Mouse (Mus musculus) frontal cortex, adult 2 months (tissue): Measurements from ENCODE around the gene Plcb4. TPM values are rescaled to one million over a fixed set of nuclear protein-coding genes. Genes with fewer than 3 reads are reported as not detected.
A peak's percentile ranks its signal among the peaks of the same experiment; 100 is the strongest.
"Not testable (repeated sequence)": the region's sequence is repeated elsewhere in the genome, so short reads cannot be mapped to it uniquely, and the experiment has no call there.

Source experiments
- DNase-seq, 2 experiments: peaks; one replicate each; pipeline ENCODE4 v3.0.0; 2022; ENCODE audit warnings: low spot score in 1 of 2; ENCODE audit errors: extremely low spot score in 1 of 2
- polyA plus RNA-seq: library from polyadenylated mRNA; depleted of rRNA; stranded (reverse); fragments of >200 nt; gene quantifications from 2 replicates; pipeline ENCODE4 v1.2.3, GENCODE M21; 2012

Gene Plcb4
- polyA plus RNA-seq, 1 experiment = 48.5 TPM

- no peak for DNase-seq
These were observed 13.8 kb downstream of the Plcb4 start for GRCm38 (mm10) chr2:135672459-135673104.

- no peak for DNase-seq
These were observed 14.8 kb downstream of the Plcb4 start for GRCm38 (mm10) chr2:135673649-135674048.

GRCm38 (mm10) chr2:135675284-135675683 lies 16.5 kb downstream of the Plcb4 start:
- DNase-seq = no peak

- peak in 1 of 2 experiments; percentile 28 for DNase-seq
These were observed 18.2 kb downstream of the Plcb4 start for GRCm38 (mm10) chr2:135676978-135677501.

GRCm38 (mm10) chr2:135677601-135678000 lies 18.8 kb downstream of the Plcb4 start:
- DNase-seq = no peak

- no peak for DNase-seq
These were observed 21.2 kb downstream of the Plcb4 start for GRCm38 (mm10) chr2:135680001-135680400.

- DNase-seq = no peak
These were observed 21.8 kb downstream of the Plcb4 start for GRCm38 (mm10) chr2:135680406-135681134.

- no peak for DNase-seq
These were observed 25.1 kb downstream of the Plcb4 start for GRCm38 (mm10) chr2:135683684-135684440.

- no peak for DNase-seq
These were observed 27.9 kb downstream of the Plcb4 start for GRCm38 (mm10) chr2:135686692-135687091.

GRCm38 (mm10) chr2:135687585-135687984 lies 28.8 kb downstream of the Plcb4 start:
- DNase-seq = no peak

- peak in 1 of 2 experiments; percentile 16 for DNase-seq
These were observed 34.0 kb downstream of the Plcb4 start for GRCm38 (mm10) chr2:135692568-135693488.

GRCm38 (mm10) chr2:135700686-135701413 lies 42.0 kb downstream of the Plcb4 start:
- no peak for DNase-seq

- DNase-seq = no peak
These were observed 45.9 kb downstream of the Plcb4 start for GRCm38 (mm10) chr2:135704673-135705072.

GRCm38 (mm10) chr2:135707305-135707704 lies 48.5 kb downstream of the Plcb4 start:
- no peak for DNase-seq

- no peak for DNase-seq
These were observed 49.6 kb downstream of the Plcb4 start for GRCm38 (mm10) chr2:135708386-135708785.

GRCm38 (mm10) chr2:135708796-135709195 lies 50.0 kb downstream of the Plcb4 start:
- DNase-seq = no peak

- not testable (repeated sequence) for DNase-seq
These were observed 50.9 kb downstream of the Plcb4 start for GRCm38 (mm10) chr2:135709736-135710135.

- no peak for DNase-seq
These were observed 52.5 kb downstream of the Plcb4 start for GRCm38 (mm10) chr2:135711049-135711924.
